Mouse (Mus musculus) T-helper 17 cell (primary cell): Measurements from ENCODE around the gene Myct1.

Experiments
- in situ Hi-C, 2 experiments: fragments of 300-600 bp; cut with MboI, MseI; formaldehyde crosslinking; loops; 1 replicate in 1 of 2; 2 replicates in 1 of 2; pipeline ENCODE4 v1.15.1; 2025; ENCODE audit warnings: high pct_unique_total_duplicates in 2 of 2

Myct1 gene

GRCm38 (mm10) chr10:5593464-5593863 lies at the start of gene Myct1:
Myct1 (plus strand) TSS chr10:5593775.
- in situ Hi-C loops = no loop called here

- in situ Hi-C loops = no loop called here
Measured at GRCm38 (mm10) chr10:5546428-5546827, 47.1 kb upstream of the Myct1 start.

GRCm38 (mm10) chr10:5547769-5548168 lies 45.8 kb upstream of the Myct1 start:
- in situ Hi-C loops = no loop called here

GRCm38 (mm10) chr10:5548651-5549050 lies 44.9 kb upstream of the Myct1 start:
- in situ Hi-C loops = no loop called here

- in situ Hi-C loops = no loop called here
Measured at GRCm38 (mm10) chr10:5549871-5550167, 43.8 kb upstream of the Myct1 start.

GRCm38 (mm10) chr10:5550168-5551021 lies 43.2 kb upstream of the Myct1 start:
- in situ Hi-C loops = no loop called here

GRCm38 (mm10) chr10:5551382-5551781 lies 42.2 kb upstream of the Myct1 start, which contains the start of gene Syne1:
Syne1 (minus strand) TSS chr10:5551482.
- in situ Hi-C loops = no loop called here

GRCm38 (mm10) chr10:5554941-5555340 lies 38.6 kb upstream of the Myct1 start:
- in situ Hi-C loops = loop anchor here in 1 of 2 experiments (5.0 kb wide), 1 partner anchor 73 kb away; no protein-coding TSS in a partner anchor

GRCm38 (mm10) chr10:5558808-5559207 lies 34.8 kb upstream of the Myct1 start:
- in situ Hi-C loops = loop anchor here in 1 of 2 experiments (5.0 kb wide), 1 partner anchor 77 kb away; no protein-coding TSS in a partner anchor

GRCm38 (mm10) chr10:5560526-5560925 lies 33.0 kb upstream of the Myct1 start:
- in situ Hi-C loops = no loop called here

GRCm38 (mm10) chr10:5561706-5562105 lies 31.9 kb upstream of the Myct1 start:
- in situ Hi-C loops = no loop called here

GRCm38 (mm10) chr10:5568991-5569390 lies 24.6 kb upstream of the Myct1 start:
- in situ Hi-C loops = no loop called here

- in situ Hi-C loops = no loop called here
Measured at GRCm38 (mm10) chr10:5570059-5570458, 23.5 kb upstream of the Myct1 start.

GRCm38 (mm10) chr10:5571332-5571731 lies 22.2 kb upstream of the Myct1 start:
- in situ Hi-C loops = no loop called here

- in situ Hi-C loops = no loop called here
Measured at GRCm38 (mm10) chr10:5573328-5573727, 20.2 kb upstream of the Myct1 start.

- in situ Hi-C loops = no loop called here
Measured at GRCm38 (mm10) chr10:5591061-5591460, 2.5 kb upstream of the Myct1 start.

- in situ Hi-C loops = no loop called here
Measured at GRCm38 (mm10) chr10:5591996-5592395, 1.6 kb upstream of the Myct1 start.

GRCm38 (mm10) chr10:5594457-5594856 lies 882 bp downstream of the Myct1 start:
- in situ Hi-C loops = no loop called here

- in situ Hi-C loops = loop anchor here (5.0 kb wide), 2 partner anchors 196 to 241 kb away; no protein-coding TSS in a partner anchor
Measured at GRCm38 (mm10) chr10:5596559-5596958, 3.0 kb downstream of the Myct1 start.

GRCm38 (mm10) chr10:5600123-5600522 lies 6.5 kb downstream of the Myct1 start:
- in situ Hi-C loops = loop anchor here in 1 of 2 experiments (5.0 kb wide), 1 partner anchor 192 kb away; no protein-coding TSS in a partner anchor

GRCm38 (mm10) chr10:5603512-5603911 lies 9.9 kb downstream of the Myct1 start:
- in situ Hi-C loops = loop anchor here in 1 of 2 experiments (5.0 kb wide), 1 partner anchor 189 kb away; no protein-coding TSS in a partner anchor

- in situ Hi-C loops = loop anchor here in 1 of 2 experiments (5.0 kb wide), 1 partner anchor 188 kb away; no protein-coding TSS in a partner anchor
Measured at GRCm38 (mm10) chr10:5604371-5604770, 10.8 kb downstream of the Myct1 start.

GRCm38 (mm10) chr10:5608874-5609273 lies 15.3 kb downstream of the Myct1 start:
- in situ Hi-C loops = no loop called here
